Mouse (Mus musculus): Measurements from ENCODE around the gene Abcd1. TPM values are rescaled to one million over a fixed set of nuclear protein-coding genes. Genes with fewer than 3 reads are reported as not detected.
"Not testable (repeated sequence)": the region's sequence is repeated elsewhere in the genome, so short reads cannot be mapped to it uniquely, and the experiment has no call there.

The Abcd1 gene
- total RNA-seq, 4 experiments from 2014 or later, result 13.6 to 16.6 (median 15.1) TPM

GRCm38 (mm10) chrX:73739841-73740240 is 23.4 kb downstream of the Abcd1 start:
- DNase-seq (ENCODE audit: low spot score in 2 of 2), result not testable (repeated sequence)

GRCm38 (mm10) chrX:73744774-73745481 is 28.5 kb downstream of the Abcd1 start:
- DNase-seq (ENCODE audit: low spot score in 2 of 2), result no peak

- no peak for DNase-seq (ENCODE audit: low spot score in 2 of 2)
These were observed 32.6 kb downstream of the Abcd1 start for GRCm38 (mm10) chrX:73748977-73749376.

- peak; percentile 35 to 44 for DNase-seq (ENCODE audit: low spot score in 2 of 2)
These were observed 40.1 kb downstream of the Abcd1 start, which contains the start of gene Plxnb3 for GRCm38 (mm10) chrX:73756334-73757140. Gene Plxnb3, plus strand, starts transcription at chrX:73757090.

GRCm38 (mm10) chrX:73758611-73759290 is 42.4 kb downstream of the Abcd1 start:
- DNase-seq (ENCODE audit: low spot score in 2 of 2), result peak in 1 of 2 experiments; percentile 44

GRCm38 (mm10) chrX:73765311-73765710 is 48.9 kb downstream of the Abcd1 start:
- no peak for DNase-seq (ENCODE audit: low spot score in 2 of 2)

DNA sequence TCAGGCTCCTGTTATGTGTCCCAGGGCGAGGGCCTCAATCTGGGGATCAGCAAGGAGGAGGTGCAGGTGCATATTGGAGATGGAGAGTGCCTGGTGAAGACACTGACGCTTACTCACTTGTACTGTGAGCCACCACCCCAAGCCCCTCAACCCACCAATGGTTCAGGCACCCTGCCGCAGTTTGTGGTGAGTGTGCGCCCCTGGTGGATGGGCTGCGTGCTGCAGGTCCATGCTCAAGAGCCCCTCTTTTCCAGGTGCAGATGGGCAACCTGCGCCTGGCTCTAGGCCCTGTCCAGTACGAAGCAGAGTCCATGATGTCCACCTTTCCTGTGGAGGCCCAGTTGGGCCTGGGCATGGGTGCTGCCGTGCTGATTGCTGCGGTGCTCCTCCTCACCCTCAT is 50.9 kb downstream of the Abcd1 start:
- DNase-seq (ENCODE audit: low spot score in 2 of 2), result peak in 1 of 2 experiments; percentile 2

DNA sequence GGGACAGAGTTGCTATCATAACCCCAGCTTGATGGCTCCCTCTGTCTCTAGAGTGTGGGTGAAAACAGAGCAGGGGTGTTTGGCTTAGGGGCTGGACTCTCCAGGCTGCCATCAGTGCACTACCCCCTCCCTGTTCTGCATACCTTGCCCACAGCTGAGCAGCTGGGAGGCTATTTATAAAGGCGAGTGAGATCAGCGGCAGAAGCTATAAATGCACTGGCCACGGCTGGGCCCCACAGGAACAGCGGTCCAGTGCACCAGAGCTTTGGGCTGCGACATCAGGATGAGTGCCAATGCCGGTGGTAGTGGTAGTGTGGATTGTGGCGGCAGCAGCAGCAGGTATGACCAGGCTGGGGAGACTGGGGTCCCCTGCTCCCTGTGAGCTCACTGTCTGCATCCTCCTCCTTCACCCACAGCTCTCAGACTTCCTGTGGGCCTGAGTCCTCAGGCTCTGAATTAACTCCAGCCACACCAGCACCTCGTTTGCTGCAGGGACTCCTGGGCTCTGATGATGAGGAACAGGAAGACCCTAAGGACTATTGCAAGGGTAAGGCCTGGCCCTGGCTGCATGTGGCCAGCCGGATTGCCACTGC is 57.9 kb downstream of the Abcd1 start, which contains the start of gene Srpk3:
Gene Srpk3, plus strand, starts transcription at position 238 of the 593 bp plus-strand sequence.
- DNase-seq (ENCODE audit: low spot score in 2 of 2), result no peak

GRCm38 (mm10) chrX:73774802-73775483 is 58.5 kb downstream of the Abcd1 start:
- no peak for DNase-seq (ENCODE audit: low spot score in 2 of 2)

DNA sequence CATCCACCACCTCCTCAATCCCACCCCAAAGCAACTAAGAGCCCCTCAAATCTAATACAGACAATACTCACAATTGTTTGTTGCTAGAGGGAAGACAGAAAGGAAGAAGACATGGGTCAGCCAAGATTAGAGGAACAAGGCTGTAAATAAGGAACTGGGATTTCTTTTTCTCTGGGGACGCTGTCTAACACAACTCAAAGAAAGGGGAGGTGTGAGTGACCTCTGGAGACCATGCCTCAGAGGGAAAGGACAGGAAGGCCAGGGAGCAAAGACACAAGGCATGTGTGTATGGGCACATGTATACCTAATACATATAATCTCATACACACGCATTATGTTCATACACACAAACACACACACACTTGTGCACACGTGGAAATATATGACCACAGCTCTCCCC is 65.8 kb downstream of the Abcd1 start:
- DNase-seq (ENCODE audit: low spot score in 2 of 2), result no peak

- no peak for DNase-seq (ENCODE audit: low spot score in 2 of 2)
These were observed 69.3 kb downstream of the Abcd1 start for GRCm38 (mm10) chrX:73785666-73786065.

GRCm38 (mm10) chrX:73786364-73787224 is 70.2 kb downstream of the Abcd1 start, which contains the start of the genes Idh3g and Ssr4:
Gene Idh3g, minus strand, starts transcription at chrX:73786897.
Gene Ssr4, plus strand, starts transcription at chrX:73787028.
- DNase-seq (ENCODE audit: low spot score in 2 of 2), result peak; percentile 93 to 95

GRCm38 (mm10) chrX:73787225-73787558 is 70.8 kb downstream of the Abcd1 start:
- DNase-seq (ENCODE audit: low spot score in 2 of 2), result no peak

Other genes starting within 250 kb of the Abcd1 start
- 10 to 100 TPM; 15.7 to 23.0 (median 21.3) TPM for gene Bgn, start 233.0 kb upstream of the Abcd1 start, total RNA-seq (2022)
- 100 to 1,000 TPM; 136 to 147 (median 141) TPM for gene Atp2b3, start 213.5 kb upstream of the Abcd1 start, total RNA-seq (2022)
- under 1 TPM; 0.28 to 0.58 (median 0.38) TPM for gene Dusp9, start 77.2 kb upstream of the Abcd1 start, total RNA-seq (2022)
- 100 to 1,000 TPM; 115 to 126 (median 117) TPM for gene Pnck, start 56.5 kb upstream of the Abcd1 start, total RNA-seq (2022)
- 100 to 1,000 TPM; 101 to 115 (median 108) TPM for gene Slc6a8, start 43.4 kb upstream of the Abcd1 start, total RNA-seq (2022)
- gene Bcap31, start 422 bp upstream of the Abcd1 start, total RNA-seq (2022), result 10 to 100 TPM; 82.3 to 95.3 (median 86.5) TPM
- 10 to 100 TPM; 14.3 to 17.3 (median 15.5) TPM for gene Plxnb3, start 40.5 kb downstream of the Abcd1 start, total RNA-seq (2022)
- 10 to 100 TPM in 1 of 4 experiments, 1 to 10 TPM in 3; 7.5 to 10.4 (median 8.1) TPM for gene Srpk3, start 57.8 kb downstream of the Abcd1 start, total RNA-seq (2022)
- 100 to 1,000 TPM; 200 to 214 (median 203) TPM for gene Idh3g, start 70.3 kb downstream of the Abcd1 start, total RNA-seq (2022)
- 100 to 1,000 TPM in 2 of 4 experiments, 10 to 100 TPM in 2; 87.5 to 127 (median 98.2) TPM for gene Ssr4, start 70.4 kb downstream of the Abcd1 start, total RNA-seq (2022)
- gene Pdzd4, start 108.4 kb downstream of the Abcd1 start, total RNA-seq (2022), result 100 to 1,000 TPM in 1 of 4 experiments, 10 to 100 TPM in 3; 90.5 to 100 (median 95.6) TPM
- not detected for gene Avpr2, start 175.5 kb downstream of the Abcd1 start, total RNA-seq (2022)
- gene L1cam, start 179.5 kb downstream of the Abcd1 start, total RNA-seq (2022), result 100 to 1,000 TPM; 117 to 151 (median 128) TPM
- 1 to 10 TPM; 4.9 to 8.0 (median 6.0) TPM for gene Arhgap4, start 205.3 kb downstream of the Abcd1 start, total RNA-seq (2022)
- 10 to 100 TPM; 64.7 to 73.9 (median 67.1) TPM for gene Naa10, start 205.3 kb downstream of the Abcd1 start, total RNA-seq (2022)
- gene Renbp, start 214.3 kb downstream of the Abcd1 start, total RNA-seq (2022), result 10 to 100 TPM in 3 of 4 experiments, 1 to 10 TPM in 1; 4.9 to 20.0 (median 14.7) TPM
- 10 to 100 TPM; 72.7 to 77.3 (median 73.3) TPM for gene Hcfc1, start 249.8 kb downstream of the Abcd1 start, total RNA-seq (2022)

Measured in layer of hippocampus, adult 8-10 months (tissue).